Mouse (Mus musculus): Measurements from ENCODE around the gene AW551984.

The AW551984 gene

GRCm38 (mm10) chr9:39603999-39604453, at the start of gene AW551984:
TSS of gene AW551984 (minus strand) at chr9:39604403.
- no peak for DNase-seq

GRCm38 (mm10) chr9:39647382-39647781, 43.2 kb upstream of the AW551984 start:
- DNase-seq = no peak

- no peak for DNase-seq
Observed at GRCm38 (mm10) chr9:39644785-39645184, 40.6 kb upstream of the AW551984 start, which contains the start of gene Olfr961. TSS of gene Olfr961 (plus strand) at chr9:39645085.

- DNase-seq = no peak
Observed at GRCm38 (mm10) chr9:39633913-39634594, 29.9 kb upstream of the AW551984 start.

- no peak for DNase-seq
Observed at GRCm38 (mm10) chr9:39629069-39629468, 24.9 kb upstream of the AW551984 start.

- DNase-seq = no peak
Observed at GRCm38 (mm10) chr9:39624711-39625110, 20.5 kb upstream of the AW551984 start.

- no peak for DNase-seq
Observed at GRCm38 (mm10) chr9:39623783-39624182, 19.6 kb upstream of the AW551984 start.

GRCm38 (mm10) chr9:39621073-39621472, 16.9 kb upstream of the AW551984 start, which contains the start of gene Olfr960:
TSS of gene Olfr960 (plus strand) at chr9:39621373.
- DNase-seq = no peak

- no peak for DNase-seq
Observed at GRCm38 (mm10) chr9:39611953-39612352, 7.8 kb upstream of the AW551984 start.

GRCm38 (mm10) chr9:39610355-39610754, 6.2 kb upstream of the AW551984 start, which contains the start of gene Olfr148:
TSS of gene Olfr148 (plus strand) at chr9:39610655.
- DNase-seq = no peak

GRCm38 (mm10) chr9:39608497-39608896, 4.3 kb upstream of the AW551984 start:
- no peak for DNase-seq

- DNase-seq = no peak
Observed at GRCm38 (mm10) chr9:39603333-39603845, 814 bp downstream of the AW551984 start.

- DNase-seq = no peak
Observed at GRCm38 (mm10) chr9:39602536-39603332, 1.5 kb downstream of the AW551984 start.

- no peak for DNase-seq
Observed at GRCm38 (mm10) chr9:39577050-39577449, 27.2 kb downstream of the AW551984 start.

- DNase-seq = no peak
Observed at GRCm38 (mm10) chr9:39575469-39575868, 28.7 kb downstream of the AW551984 start, which contains the start of gene Olfr959. TSS of gene Olfr959 (minus strand) at chr9:39575569.

GRCm38 (mm10) chr9:39558349-39558647, 45.9 kb downstream of the AW551984 start:
- DNase-seq = no peak

GRCm38 (mm10) chr9:39557529-39558348, 46.5 kb downstream of the AW551984 start:
- no peak for DNase-seq

- no peak for DNase-seq
Observed at GRCm38 (mm10) chr9:39553946-39554345, 50.3 kb downstream of the AW551984 start, which contains the start of gene Olfr958. TSS of gene Olfr958 (minus strand) at chr9:39554054.

- DNase-seq = no peak
Observed at GRCm38 (mm10) chr9:39550806-39551205, 53.4 kb downstream of the AW551984 start.
